9 mouse cellular contexts compared by ENCODE assay signal in the genomic region with DNA sequence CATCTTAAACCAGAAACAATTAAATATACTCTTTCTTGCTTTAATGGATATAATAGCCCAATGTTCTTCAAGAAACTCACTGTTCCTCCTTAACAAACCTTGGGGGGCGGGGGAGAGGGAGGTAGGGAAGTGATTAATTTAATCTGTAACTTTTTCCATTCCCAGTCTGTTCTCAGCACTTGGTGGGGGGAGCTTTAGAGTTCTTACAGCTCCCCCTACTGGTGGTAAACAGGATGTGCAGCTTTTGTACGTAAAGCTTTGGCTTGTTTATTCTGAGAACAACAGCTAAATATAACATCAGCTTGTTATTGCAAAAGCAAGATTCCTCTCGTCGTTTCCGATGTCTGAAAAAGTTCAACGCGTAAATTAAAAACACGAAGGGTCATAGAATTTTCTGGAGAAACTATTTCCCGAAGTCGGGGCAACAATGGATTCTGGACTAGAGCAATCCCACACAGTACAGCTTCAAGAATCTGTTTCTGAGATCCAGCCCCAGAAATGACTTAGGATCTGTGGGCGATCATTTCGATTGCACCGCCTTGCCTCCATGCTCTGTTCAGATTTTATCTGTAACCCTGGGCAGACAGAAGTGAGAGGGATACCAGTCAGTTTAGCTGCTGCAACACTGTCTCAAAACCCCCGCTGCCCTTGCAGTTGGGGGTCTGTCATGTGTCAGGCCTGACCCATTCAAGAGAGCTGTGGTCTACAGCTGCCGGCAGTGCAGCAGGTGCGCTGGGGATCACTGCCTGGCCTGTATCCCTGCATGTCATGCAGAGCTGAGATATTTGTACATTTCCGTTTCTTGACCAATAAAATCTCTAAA.
DNase-seq lines count a peak whose midpoint lies in the region; ATAC-seq and TF ChIP-seq lines count a peak whose summit lies in the region.
"Had no signal": no experiment of that assay in that cellular context is flagged by ENCODE, and none has a peak within 500 bp of the region (broad histone marks: within the 10 kb centered on the region; RNA-seq: fewer than 3 reads in every experiment).

No protein-coding gene starts in this region.

- H3K27me3 ChIP-seq in midbrain, embryonic 11.5 days (ENCODE audit: control insufficient read depth, insufficient read depth, low read length): no peaks in the 10 kb centered on the region
- no peaks in the 10 kb centered on the region for H3K27me3 ChIP-seq in stomach, postnatal 0 days (ENCODE audit: control insufficient read depth, insufficient read depth, low read length)
- H3K27me3 ChIP-seq: megakaryocyte, embryonic 14.5 days had no signal

- H3K36me3 ChIP-seq in midbrain, embryonic 11.5 days (ENCODE audit: control insufficient read depth, insufficient read depth, low read length): no peaks in the 10 kb centered on the region
- no peaks in the 10 kb centered on the region for H3K36me3 ChIP-seq in stomach, postnatal 0 days (ENCODE audit: control insufficient read depth, insufficient read depth, low read length)

- peaks cover 19% of the 10 kb centered on the region for H3K4me1 ChIP-seq in midbrain, embryonic 11.5 days (ENCODE audit: control insufficient read depth, insufficient read depth, low read length)
- no peaks in the 10 kb centered on the region for H3K4me1 ChIP-seq in stomach, postnatal 0 days (replicated peaks; ENCODE audit: control insufficient read depth, insufficient read depth)
- H3K4me1 ChIP-seq: megakaryocyte, embryonic 14.5 days had no signal

- TF ChIP-seq EP300 in stomach, postnatal 0 days (optimal IDR thresholded peaks at IDR 0.05): no peak

- peak; percentile 32 for DNase-seq in right cerebral cortex, adult 18-20 months
- no peak for DNase-seq in right cerebral cortex, postnatal 25 days
- DNase-seq in cerebellum, postnatal 25 days: peak; percentile 8 to 31
- peak; percentile 32 for DNase-seq in gastrocnemius, postnatal 14 days
- peak; percentile 33 for DNase-seq in hindlimb bud, embryonic 11.5 days (ENCODE audit: extremely low spot score, low read depth, low spot score)
- DNase-seq in left cerebral cortex, postnatal 10 days (ENCODE audit: extremely low spot score in 1 of 2, low spot score in 2 of 2): peak; percentile 47 to 51
- DNase-seq in midbrain, embryonic 11.5 days (ENCODE audit: low spot score, missing footprints): peak; percentile 95
- DNase-seq in stomach, postnatal 0 days (ENCODE audit: low spot score): peak; percentile 41

- whole genome bisulfite sequencing in midbrain, embryonic 11.5 days: 23% methylated on average over 17 of the region's 17 CpGs
- WGBS in stomach, postnatal 0 days: 26% methylated on average over 17 of the region's 17 CpGs

- intact Hi-C loops in gastrocnemius, postnatal 14 days (cut with DNase I; ENCODE audit: low total_unique reads): no loop called here
- intact Hi-C loops in left cerebral cortex, postnatal 10 days (cut with DNase I): loop anchor here (5.0 kb wide), 1 partner anchor 185 kb away; the partner anchor contains the start of gene Ednrb

- no peak overlapping the region for H3K4me2 ChIP-seq in midbrain, embryonic 11.5 days
- 0 out of 2 replicates have a peak overlapping the region, but pooled peaks have one; percentile 29 for H3K4me2 ChIP-seq in stomach, postnatal 0 days (replicated peaks; ENCODE audit: low read depth)

- peak; percentile 76 for ATAC-seq in midbrain, embryonic 11.5 days (ENCODE audit: low FRiP score)
- ATAC-seq in stomach, postnatal 0 days (ENCODE audit: low FRiP score, low TSS enrichment): 0 out of 2 replicates have a peak, but pooled peaks have one; percentile 74

- H3K9me3 ChIP-seq in midbrain, embryonic 11.5 days (ENCODE audit: control insufficient read depth, low read length): no peaks in the 10 kb centered on the region
- no peaks in the 10 kb centered on the region for H3K9me3 ChIP-seq in stomach, postnatal 0 days (ENCODE audit: control insufficient read depth, low read length)
- H3K9me3 ChIP-seq: megakaryocyte, embryonic 14.5 days had no signal

- no peak overlapping the region for H3K4me3 ChIP-seq in midbrain, embryonic 11.5 days (ENCODE audit: low read depth, low read length)
- H3K4me3 ChIP-seq in stomach, postnatal 0 days (ENCODE audit: low read depth, low read length): no peak overlapping the region
- H3K4me3 ChIP-seq: megakaryocyte, embryonic 14.5 days had no signal

- TF ChIP-seq CTCF in stomach, postnatal 0 days (IDR thresholded peaks at IDR 0.05; ENCODE audit: low read depth): peak; percentile 91

- H3K9ac ChIP-seq in midbrain, embryonic 11.5 days (ENCODE audit: low read length): no peak overlapping the region
- peak overlapping the region; percentile 35 for H3K9ac ChIP-seq in stomach, postnatal 0 days (ENCODE audit: low read length)

- H3K27ac ChIP-seq in midbrain, embryonic 11.5 days (ENCODE audit: low read depth, low read length): no peak overlapping the region
- H3K27ac ChIP-seq in stomach, postnatal 0 days (replicated peaks): no peak overlapping the region
